Mouse (Mus musculus): ENCODE results near the gene Cuta. TPM values are rescaled to one million over a fixed set of nuclear protein-coding genes. Genes with fewer than 3 reads are reported as not detected.
"Not testable (repeated sequence)": the region's sequence is repeated elsewhere in the genome, so short reads cannot be mapped to it uniquely, and the experiment has no call there.

Cuta gene
- polyA plus RNA-seq, 1 experiment from 2014 or later = 149 TPM

- H3K27me3 ChIP-seq; H3K9ac ChIP-seq; ATAC-seq (ENCODE audit: low FRiP score); H3K9me3 ChIP-seq (replicated peaks); H3K4me2 ChIP-seq (replicated peaks); H3K4me1 ChIP-seq; H3K4me3 ChIP-seq; H3K27ac ChIP-seq: not testable (repeated sequence)
- H3K36me3 ChIP-seq = peaks cover 50% of the 10 kb centered on the region
- WGBS = 94% methylated on average over 9 of the region's 9 CpGs
These were observed 14.0 kb downstream of the Cuta start for GRCm38 (mm10) chr17:26925414-26925813.

- WGBS = 92% methylated on average over 6 of the region's 6 CpGs
- peaks cover 33% of the 10 kb centered on the region for H3K36me3 ChIP-seq
- not testable (repeated sequence) for H3K27ac ChIP-seq; H3K4me1 ChIP-seq; H3K27me3 ChIP-seq; H3K9ac ChIP-seq; H3K4me3 ChIP-seq; H3K4me2 ChIP-seq (replicated peaks); ATAC-seq (ENCODE audit: low FRiP score); H3K9me3 ChIP-seq (replicated peaks)
These were observed 17.0 kb downstream of the Cuta start for GRCm38 (mm10) chr17:26922368-26922767.

- H3K4me3 ChIP-seq; ATAC-seq (ENCODE audit: low FRiP score); H3K9ac ChIP-seq; H3K4me2 ChIP-seq (replicated peaks); H3K9me3 ChIP-seq (replicated peaks); H3K27me3 ChIP-seq; H3K4me1 ChIP-seq; H3K27ac ChIP-seq: not testable (repeated sequence)
- 89% methylated on average over 2 of the region's 2 CpGs for WGBS
- H3K36me3 ChIP-seq = peaks cover 11% of the 10 kb centered on the region; the same call in 1 of the 2 replicates
These were observed 19.9 kb downstream of the Cuta start for GRCm38 (mm10) chr17:26919516-26919915.

- ATAC-seq (ENCODE audit: low FRiP score) = no peak
- Histone ChIP-seq H3K4me2 (replicated peaks) (peak overlapping the region; percentile 80), H3K36me3 (peaks cover 11% of the 10 kb centered on the region; the same call in 1 of the 2 replicates), H3K27ac (no peak overlapping the region), H3K4me1 (peaks cover 7% of the 10 kb centered on the region), H3K9me3 (replicated peaks) (0 out of 2 replicates have a peak, but pooled peaks cover 5% of the 10 kb centered on the region), H3K9ac (no peak overlapping the region), H3K4me3 (peak overlapping the region; percentile 18), H3K27me3 (no peaks in the 10 kb centered on the region)
- WGBS = 78% methylated on average over 2 of the region's 2 CpGs
These were observed 21.0 kb downstream of the Cuta start for GRCm38 (mm10) chr17:26918343-26918742.

GRCm38 (mm10) chr17:26917560-26917959 is 21.8 kb downstream of the Cuta start:
- H3K27me3 ChIP-seq; H3K27ac ChIP-seq; H3K4me1 ChIP-seq; H3K9me3 ChIP-seq (replicated peaks); H3K36me3 ChIP-seq; ATAC-seq (ENCODE audit: low FRiP score): not testable (repeated sequence)
- peak overlapping the region; percentile 68 for H3K9ac ChIP-seq
- H3K4me3 ChIP-seq = peak overlapping the region; percentile 72
- H3K4me2 ChIP-seq (replicated peaks) = peak overlapping the region; percentile 80
- under 1% methylated on average over 12 of the region's 12 CpGs for WGBS

- H3K36me3 ChIP-seq = peaks cover 8% of the 10 kb centered on the region; the same call in 1 of the 2 replicates
- peak; percentile 99 for ATAC-seq (ENCODE audit: low FRiP score)
- WGBS = under 1% methylated on average over 70 of the region's 72 CpGs
These were observed 22.5 kb downstream of the Cuta start, which contains the start of gene Kifc5b for GRCm38 (mm10) chr17:26916711-26917482. Gene Kifc5b, plus strand, starts transcription at chr17:26917091.

GRCm38 (mm10) chr17:26915248-26915647 is 24.1 kb downstream of the Cuta start:
- Histone ChIP-seq H3K4me1 (peaks cover 7% of the 10 kb centered on the region), H3K27me3 (no peaks in the 10 kb centered on the region), H3K9me3 (replicated peaks) (0 out of 2 replicates have a peak, but pooled peaks cover 5% of the 10 kb centered on the region), H3K4me2 (replicated peaks) (no peak overlapping the region), H3K4me3 (no peak overlapping the region), H3K36me3 (no peaks in the 10 kb centered on the region), H3K27ac (no peak overlapping the region), H3K9ac (no peak overlapping the region)
- no peak for ATAC-seq (ENCODE audit: low FRiP score)
- WGBS = 32% methylated on average over 1 of the region's 1 CpGs

More at GRCm38 (mm10) chr17:26916711-26917482, 22.5 kb downstream of the Cuta start, which contains the start of gene Kifc5b:
- H3K4me2 ChIP-seq (replicated peaks) = peak within 1 kb of the TSS; percentile 80
- no peaks in the 10 kb centered on the region for H3K27me3 ChIP-seq
- H3K9me3 ChIP-seq (replicated peaks) = 0 out of 2 replicates have a peak, but pooled peaks cover 5% of the 10 kb centered on the region
- peak within 1 kb of the TSS; percentile 35; the same call in 1 of the 2 replicates for H3K27ac ChIP-seq
- peaks cover 7% of the 10 kb centered on the region for H3K4me1 ChIP-seq
- H3K9ac ChIP-seq = peak within 1 kb of the TSS; percentile 68
- peak within 1 kb of the TSS; percentile 72 for H3K4me3 ChIP-seq

- H3K9me3 ChIP-seq (replicated peaks); H3K27ac ChIP-seq; H3K4me1 ChIP-seq; ATAC-seq (ENCODE audit: low FRiP score); H3K4me3 ChIP-seq; H3K4me2 ChIP-seq (replicated peaks); H3K9ac ChIP-seq; H3K27me3 ChIP-seq; H3K36me3 ChIP-seq: not testable (repeated sequence)
- 92% methylated on average over 15 of the region's 15 CpGs for WGBS
These were observed 31.9 kb downstream of the Cuta start for GRCm38 (mm10) chr17:26907506-26907905.

- no peak for ATAC-seq (ENCODE audit: low FRiP score)
- no peak overlapping the region for H3K4me2 ChIP-seq (replicated peaks)
- H3K27ac ChIP-seq = no peak overlapping the region
- no peaks in the 10 kb centered on the region for H3K4me1 ChIP-seq
- H3K4me3 ChIP-seq = no peak overlapping the region
- H3K9ac ChIP-seq = no peak overlapping the region
- 63% methylated on average over 5 of the region's 5 CpGs for WGBS
- H3K9me3 ChIP-seq (replicated peaks) = no peaks in the 10 kb centered on the region
- no peaks in the 10 kb centered on the region for H3K27me3 ChIP-seq
- no peaks in the 10 kb centered on the region for H3K36me3 ChIP-seq
These were observed 35.0 kb downstream of the Cuta start for GRCm38 (mm10) chr17:26904320-26904719.

GRCm38 (mm10) chr17:26900916-26901315 is 38.5 kb downstream of the Cuta start:
- Histone ChIP-seq H3K9ac (no peak overlapping the region), H3K36me3 (no peaks in the 10 kb centered on the region), H3K4me1 (no peaks in the 10 kb centered on the region), H3K4me2 (replicated peaks) (no peak overlapping the region), H3K9me3 (replicated peaks) (no peaks in the 10 kb centered on the region), H3K27me3 (peaks cover 18% of the 10 kb centered on the region), H3K27ac (no peak overlapping the region), H3K4me3 (no peak overlapping the region)
- ATAC-seq (ENCODE audit: low FRiP score) = no peak
- 83% methylated on average over 6 of the region's 6 CpGs for WGBS

GRCm38 (mm10) chr17:26895578-26895977 is 43.8 kb downstream of the Cuta start:
- Histone ChIP-seq H3K9ac (no peak overlapping the region), H3K36me3 (no peaks in the 10 kb centered on the region), H3K4me3 (no peak overlapping the region), H3K27me3 (peaks cover 18% of the 10 kb centered on the region), H3K27ac (no peak overlapping the region), H3K4me2 (replicated peaks) (no peak overlapping the region), H3K9me3 (replicated peaks) (no peaks in the 10 kb centered on the region), H3K4me1 (peaks cover 21% of the 10 kb centered on the region)
- no peak for ATAC-seq (ENCODE audit: low FRiP score)
- 14% methylated on average over 10 of the region's 10 CpGs for WGBS

GRCm38 (mm10) chr17:26894342-26894741 is 45.0 kb downstream of the Cuta start:
- peaks cover 18% of the 10 kb centered on the region for H3K27me3 ChIP-seq
- H3K27ac ChIP-seq = no peak overlapping the region
- ATAC-seq (ENCODE audit: low FRiP score) = no peak
- H3K9ac ChIP-seq = no peak overlapping the region
- peaks cover 21% of the 10 kb centered on the region for H3K4me1 ChIP-seq
- no peaks in the 10 kb centered on the region for H3K9me3 ChIP-seq (replicated peaks)
- H3K4me3 ChIP-seq = no peak overlapping the region
- H3K36me3 ChIP-seq = no peaks in the 10 kb centered on the region
- H3K4me2 ChIP-seq (replicated peaks) = no peak overlapping the region
- WGBS = 75% methylated on average over 6 of the region's 6 CpGs

- H3K9ac ChIP-seq = no peak overlapping the region
- no peak overlapping the region for H3K4me2 ChIP-seq (replicated peaks)
- H3K27ac ChIP-seq = no peak overlapping the region
- no peak overlapping the region for H3K4me3 ChIP-seq
- no peak for ATAC-seq (ENCODE audit: low FRiP score)
- WGBS = 59% methylated on average over 6 of the region's 6 CpGs
- peaks cover 18% of the 10 kb centered on the region for H3K27me3 ChIP-seq
- H3K4me1 ChIP-seq = peaks cover 21% of the 10 kb centered on the region
- no peaks in the 10 kb centered on the region for H3K9me3 ChIP-seq (replicated peaks)
- no peaks in the 10 kb centered on the region for H3K36me3 ChIP-seq
These were observed 45.9 kb downstream of the Cuta start for GRCm38 (mm10) chr17:26893492-26893891.
